Mouse (Mus musculus): Measurements from ENCODE around the gene Slc3a1. TPM values are rescaled to one million over a fixed set of nuclear protein-coding genes. Genes with fewer than 3 reads are reported as not detected.

Slc3a1 gene
- polyA plus RNA-seq (2015; fragmentation: Nextera tagmentation; extraction: Ambion mirVana) = 0.27 and 0.36 TPM in 2 replicates

GRCm38 (mm10) chr17:85028093-85028739 lies at the start of gene Slc3a1:
Gene Slc3a1 (plus strand): TSS chr17:85028376.
- Histone ChIP-seq H3K4me1 (no peaks in the 10 kb centered on the region), H3K4me2 (replicated peaks) (no peak within 1 kb of the TSS), H3K27ac (replicated peaks) (no peak within 1 kb of the TSS), H3K27me3 (no peaks in the 10 kb centered on the region), H3K9ac (replicated peaks) (no peak within 1 kb of the TSS), H3K36me3 (no peaks in the 10 kb centered on the region), H3K4me3 (no peak within 1 kb of the TSS), H3K9me3 (no peaks in the 10 kb centered on the region)
- no peak for ATAC-seq (replicated peaks)
- WGBS = 82% methylated on average over 20 of the region's 20 CpGs

- no peak overlapping the region for H3K4me2 ChIP-seq (replicated peaks)
- no peaks in the 10 kb centered on the region for H3K27me3 ChIP-seq
- no peaks in the 10 kb centered on the region for H3K36me3 ChIP-seq
- no peak overlapping the region for H3K27ac ChIP-seq (replicated peaks)
- 79% methylated on average over 1 of the region's 1 CpGs for WGBS
- H3K9ac ChIP-seq (replicated peaks) = no peak overlapping the region
- no peak overlapping the region for H3K4me3 ChIP-seq
- ATAC-seq (replicated peaks) = no peak
- H3K9me3 ChIP-seq = no peaks in the 10 kb centered on the region
- peaks cover 5% of the 10 kb centered on the region; the same call in 1 of the 2 replicates for H3K4me1 ChIP-seq
Measured at GRCm38 (mm10) chr17:84981721-84982120, 46.5 kb upstream of the Slc3a1 start.

GRCm38 (mm10) chr17:84982735-84983134 lies 45.4 kb upstream of the Slc3a1 start:
- H3K9me3 ChIP-seq = no peaks in the 10 kb centered on the region
- peaks cover 9% of the 10 kb centered on the region; the same call in 1 of the 2 replicates for H3K4me1 ChIP-seq
- no peak overlapping the region for H3K27ac ChIP-seq (replicated peaks)
- 72% methylated on average over 2 of the region's 2 CpGs for WGBS
- ATAC-seq (replicated peaks) = no peak
- no peaks in the 10 kb centered on the region for H3K27me3 ChIP-seq
- no peak overlapping the region for H3K4me2 ChIP-seq (replicated peaks)
- H3K9ac ChIP-seq (replicated peaks) = no peak overlapping the region
- H3K36me3 ChIP-seq = no peaks in the 10 kb centered on the region
- no peak overlapping the region for H3K4me3 ChIP-seq

- H3K27ac ChIP-seq (replicated peaks) = no peak overlapping the region
- no peaks in the 10 kb centered on the region for H3K27me3 ChIP-seq
- no peaks in the 10 kb centered on the region for H3K36me3 ChIP-seq
- peaks cover 19% of the 10 kb centered on the region for H3K4me1 ChIP-seq
- ATAC-seq (replicated peaks) = no peak
- 79% methylated on average over 5 of the region's 5 CpGs for WGBS
- H3K4me2 ChIP-seq (replicated peaks) = no peak overlapping the region
- no peak overlapping the region for H3K9ac ChIP-seq (replicated peaks)
- H3K4me3 ChIP-seq = no peak overlapping the region
- no peaks in the 10 kb centered on the region for H3K9me3 ChIP-seq
Measured at GRCm38 (mm10) chr17:84986368-84986767, 41.8 kb upstream of the Slc3a1 start.

GRCm38 (mm10) chr17:84987834-84988410 lies 40.3 kb upstream of the Slc3a1 start:
- no peaks in the 10 kb centered on the region for H3K36me3 ChIP-seq
- H3K27ac ChIP-seq (replicated peaks) = no peak overlapping the region
- ATAC-seq (replicated peaks) = no peak
- no peaks in the 10 kb centered on the region for H3K27me3 ChIP-seq
- peaks cover 15% of the 10 kb centered on the region; the same call in 1 of the 2 replicates for H3K4me1 ChIP-seq
- no peaks in the 10 kb centered on the region for H3K9me3 ChIP-seq
- no peak overlapping the region for H3K9ac ChIP-seq (replicated peaks)
- no peak overlapping the region for H3K4me2 ChIP-seq (replicated peaks)
- WGBS = 81% methylated on average over 3 of the region's 3 CpGs
- no peak overlapping the region for H3K4me3 ChIP-seq

GRCm38 (mm10) chr17:84988514-84988913 lies 39.7 kb upstream of the Slc3a1 start:
- Histone ChIP-seq H3K4me1 (peaks cover 15% of the 10 kb centered on the region; the same call in 1 of the 2 replicates), H3K4me2 (replicated peaks) (no peak overlapping the region), H3K27me3 (no peaks in the 10 kb centered on the region), H3K4me3 (no peak overlapping the region), H3K9ac (replicated peaks) (no peak overlapping the region), H3K9me3 (no peaks in the 10 kb centered on the region), H3K27ac (replicated peaks) (no peak overlapping the region), H3K36me3 (no peaks in the 10 kb centered on the region)
- ATAC-seq (replicated peaks) = no peak

- no peak overlapping the region for H3K4me3 ChIP-seq
- WGBS = 86% methylated on average over 6 of the region's 6 CpGs
- no peak for ATAC-seq (replicated peaks)
- no peak overlapping the region for H3K9ac ChIP-seq (replicated peaks)
- no peaks in the 10 kb centered on the region for H3K9me3 ChIP-seq
- H3K36me3 ChIP-seq = no peaks in the 10 kb centered on the region
- peaks cover 3% of the 10 kb centered on the region; the same call in 1 of the 2 replicates for H3K4me1 ChIP-seq
- H3K27ac ChIP-seq (replicated peaks) = no peak overlapping the region
- no peak overlapping the region for H3K4me2 ChIP-seq (replicated peaks)
- H3K27me3 ChIP-seq = no peaks in the 10 kb centered on the region
Measured at GRCm38 (mm10) chr17:84995844-84996243, 32.3 kb upstream of the Slc3a1 start.

- no peaks in the 10 kb centered on the region for H3K36me3 ChIP-seq
- H3K9me3 ChIP-seq = no peaks in the 10 kb centered on the region
- 94% methylated on average over 1 of the region's 1 CpGs for WGBS
Measured at GRCm38 (mm10) chr17:84997639-84998038, 30.5 kb upstream of the Slc3a1 start.

GRCm38 (mm10) chr17:84999636-85000035 lies 28.5 kb upstream of the Slc3a1 start:
- H3K4me3 ChIP-seq = no peak overlapping the region
- no peaks in the 10 kb centered on the region for H3K27me3 ChIP-seq
- H3K27ac ChIP-seq (replicated peaks) = no peak overlapping the region
- no peak for ATAC-seq (replicated peaks)
- no peak overlapping the region for H3K9ac ChIP-seq (replicated peaks)
- peaks cover 3% of the 10 kb centered on the region; the same call in 1 of the 2 replicates for H3K4me1 ChIP-seq
- no peaks in the 10 kb centered on the region for H3K36me3 ChIP-seq
- H3K4me2 ChIP-seq (replicated peaks) = no peak overlapping the region
- H3K9me3 ChIP-seq = no peaks in the 10 kb centered on the region
- WGBS = 79% methylated on average over 10 of the region's 10 CpGs

More at GRCm38 (mm10) chr17:84997639-84998038, 30.5 kb upstream of the Slc3a1 start:
- Histone ChIP-seq H3K9ac (replicated peaks) (no peak overlapping the region), H3K27me3 (no peaks in the 10 kb centered on the region), H3K27ac (replicated peaks) (no peak overlapping the region), H3K4me1 (peaks cover 3% of the 10 kb centered on the region; the same call in 1 of the 2 replicates), H3K4me2 (replicated peaks) (no peak overlapping the region), H3K4me3 (no peak overlapping the region)
- ATAC-seq (replicated peaks) = no peak

- WGBS = 83% methylated on average over 6 of the region's 6 CpGs
- no peak overlapping the region for H3K4me3 ChIP-seq
- H3K36me3 ChIP-seq = peaks cover 12% of the 10 kb centered on the region; the same call in 1 of the 2 replicates
- H3K4me1 ChIP-seq = no peaks in the 10 kb centered on the region
- ATAC-seq (replicated peaks) = no peak
- H3K27ac ChIP-seq (replicated peaks) = no peak overlapping the region
- H3K27me3 ChIP-seq = no peaks in the 10 kb centered on the region
- H3K9ac ChIP-seq (replicated peaks) = no peak overlapping the region
- H3K9me3 ChIP-seq = no peaks in the 10 kb centered on the region
- no peak overlapping the region for H3K4me2 ChIP-seq (replicated peaks)
Measured at GRCm38 (mm10) chr17:85013485-85013884, 14.7 kb upstream of the Slc3a1 start.

- H3K4me3 ChIP-seq = no peak overlapping the region
- no peak for ATAC-seq (replicated peaks)
- H3K9me3 ChIP-seq = no peaks in the 10 kb centered on the region
- no peak overlapping the region for H3K4me2 ChIP-seq (replicated peaks)
- H3K9ac ChIP-seq (replicated peaks) = no peak overlapping the region
- no peaks in the 10 kb centered on the region for H3K27me3 ChIP-seq
- no peaks in the 10 kb centered on the region for H3K4me1 ChIP-seq
- H3K36me3 ChIP-seq = peaks cover 12% of the 10 kb centered on the region; the same call in 1 of the 2 replicates
- H3K27ac ChIP-seq (replicated peaks) = no peak overlapping the region
- WGBS = 95% methylated on average over 3 of the region's 3 CpGs
Measured at GRCm38 (mm10) chr17:85014632-85015031, 13.5 kb upstream of the Slc3a1 start.

GRCm38 (mm10) chr17:85018344-85018743 lies 9.8 kb upstream of the Slc3a1 start:
- Histone ChIP-seq H3K4me2 (replicated peaks) (no peak overlapping the region), H3K9ac (replicated peaks) (no peak overlapping the region), H3K27ac (replicated peaks) (no peak overlapping the region), H3K9me3 (no peaks in the 10 kb centered on the region), H3K4me3 (no peak overlapping the region), H3K4me1 (no peaks in the 10 kb centered on the region), H3K36me3 (no peaks in the 10 kb centered on the region), H3K27me3 (no peaks in the 10 kb centered on the region)
- WGBS = 83% methylated on average over 3 of the region's 3 CpGs
- ATAC-seq (replicated peaks) = no peak
